Mouse (Mus musculus): ENCODE data around the gene Pou2f2. TPM values are rescaled to one million over a fixed set of nuclear protein-coding genes. Genes with fewer than 3 reads are reported as not detected.

Pou2f2 gene
- polyA plus RNA-seq, 1 experiment from 2014 or later: 1.8 TPM

GRCm38 (mm10) chr7:25155469-25156157, 23.9 kb downstream of the Pou2f2 start:
- no peaks in the 10 kb centered on the region for H3K36me3 ChIP-seq
- H3K4me3 ChIP-seq (replicated peaks): no peak overlapping the region
- no peak overlapping the region for H3K9ac ChIP-seq
- 10% methylated on average over 17 of the region's 17 CpGs for WGBS
- peak overlapping the region; percentile 48 for H3K4me2 ChIP-seq (replicated peaks)
- no peaks in the 10 kb centered on the region for H3K9me3 ChIP-seq
- ATAC-seq: peak; percentile 86
- peaks cover 37% of the 10 kb centered on the region for H3K4me1 ChIP-seq (replicated peaks)
- no peak overlapping the region for H3K27ac ChIP-seq
- peaks cover 5% of the 10 kb centered on the region; the same call in 1 of the 2 replicates for H3K27me3 ChIP-seq (replicated peaks)

GRCm38 (mm10) chr7:25154648-25155047, 24.9 kb downstream of the Pou2f2 start:
- no peak for ATAC-seq
- Histone ChIP-seq H3K4me1 (replicated peaks) (peaks cover 37% of the 10 kb centered on the region), H3K27me3 (replicated peaks) (peaks cover 10% of the 10 kb centered on the region; the same call in 1 of the 2 replicates), H3K9me3 (no peaks in the 10 kb centered on the region), H3K4me3 (replicated peaks) (no peak overlapping the region), H3K9ac (no peak overlapping the region), H3K27ac (no peak overlapping the region), H3K4me2 (replicated peaks) (peak overlapping the region; percentile 48; the same call in 1 of the 2 replicates), H3K36me3 (no peaks in the 10 kb centered on the region)
- 68% methylated on average over 4 of the region's 4 CpGs for WGBS

- no peak overlapping the region for H3K9ac ChIP-seq
- WGBS: 41% methylated on average over 7 of the region's 7 CpGs
- H3K36me3 ChIP-seq: no peaks in the 10 kb centered on the region
- H3K27me3 ChIP-seq (replicated peaks): peaks cover 12% of the 10 kb centered on the region; the same call in 1 of the 2 replicates
- ATAC-seq: no peak
- H3K27ac ChIP-seq: no peak overlapping the region
- H3K4me2 ChIP-seq (replicated peaks): no peak overlapping the region
- H3K4me1 ChIP-seq (replicated peaks): peaks cover 37% of the 10 kb centered on the region
- no peaks in the 10 kb centered on the region for H3K9me3 ChIP-seq
- H3K4me3 ChIP-seq (replicated peaks): no peak overlapping the region
Measured at GRCm38 (mm10) chr7:25153841-25154240, 25.7 kb downstream of the Pou2f2 start.

- ATAC-seq: no peak
- Histone ChIP-seq H3K36me3 (no peaks in the 10 kb centered on the region), H3K27ac (no peak overlapping the region), H3K9ac (no peak overlapping the region), H3K4me3 (replicated peaks) (no peak overlapping the region), H3K4me2 (replicated peaks) (no peak overlapping the region), H3K4me1 (replicated peaks) (peaks cover 37% of the 10 kb centered on the region), H3K27me3 (replicated peaks) (peaks cover 12% of the 10 kb centered on the region; the same call in 1 of the 2 replicates), H3K9me3 (no peaks in the 10 kb centered on the region)
- 39% methylated on average over 10 of the region's 10 CpGs for WGBS
Measured at GRCm38 (mm10) chr7:25151916-25152556, 27.5 kb downstream of the Pou2f2 start.

- no peaks in the 10 kb centered on the region for H3K36me3 ChIP-seq
- no peak for ATAC-seq
- H3K9me3 ChIP-seq: no peaks in the 10 kb centered on the region
- peaks cover 12% of the 10 kb centered on the region; the same call in 1 of the 2 replicates for H3K27me3 ChIP-seq (replicated peaks)
- H3K27ac ChIP-seq: no peak overlapping the region
- H3K4me2 ChIP-seq (replicated peaks): peak overlapping the region; percentile 33
- peaks cover 35% of the 10 kb centered on the region for H3K4me1 ChIP-seq (replicated peaks)
- WGBS: 2% methylated on average over 7 of the region's 7 CpGs
- H3K9ac ChIP-seq: no peak overlapping the region
- no peak overlapping the region for H3K4me3 ChIP-seq (replicated peaks)
Measured at GRCm38 (mm10) chr7:25151009-25151408, 28.5 kb downstream of the Pou2f2 start.

GRCm38 (mm10) chr7:25150151-25150663, 29.3 kb downstream of the Pou2f2 start:
- H3K4me3 ChIP-seq (replicated peaks): no peak overlapping the region
- H3K27me3 ChIP-seq (replicated peaks): peaks cover 12% of the 10 kb centered on the region; the same call in 1 of the 2 replicates
- peaks cover 27% of the 10 kb centered on the region for H3K4me1 ChIP-seq (replicated peaks)
- WGBS: 2% methylated on average over 16 of the region's 18 CpGs
- no peaks in the 10 kb centered on the region for H3K9me3 ChIP-seq
- H3K4me2 ChIP-seq (replicated peaks): peak overlapping the region; percentile 33
- H3K9ac ChIP-seq: no peak overlapping the region
- no peak overlapping the region for H3K27ac ChIP-seq
- H3K36me3 ChIP-seq: no peaks in the 10 kb centered on the region
- ATAC-seq: peak; percentile 52

- Histone ChIP-seq H3K27me3 (replicated peaks) (peaks cover 8% of the 10 kb centered on the region; the same call in 1 of the 2 replicates), H3K9me3 (no peaks in the 10 kb centered on the region), H3K4me2 (replicated peaks) (no peak overlapping the region), H3K4me1 (replicated peaks) (peaks cover 3% of the 10 kb centered on the region), H3K4me3 (replicated peaks) (no peak overlapping the region), H3K9ac (no peak overlapping the region), H3K36me3 (no peaks in the 10 kb centered on the region), H3K27ac (no peak overlapping the region)
- no peak for ATAC-seq
- WGBS: 7% methylated on average over 10 of the region's 10 CpGs
Measured at GRCm38 (mm10) chr7:25145896-25146295, 33.6 kb downstream of the Pou2f2 start.

- peaks cover 5% of the 10 kb centered on the region; the same call in 1 of the 2 replicates for H3K27me3 ChIP-seq (replicated peaks)
- H3K4me3 ChIP-seq (replicated peaks): no peak overlapping the region
- H3K4me1 ChIP-seq (replicated peaks): no peaks in the 10 kb centered on the region
- 1% methylated on average over 5 of the region's 5 CpGs for WGBS
- ATAC-seq: peak; percentile 36; the same call in 1 of the 2 replicates
- H3K4me2 ChIP-seq (replicated peaks): no peak overlapping the region
- H3K27ac ChIP-seq: no peak overlapping the region
- no peak overlapping the region for H3K9ac ChIP-seq
- H3K9me3 ChIP-seq: no peaks in the 10 kb centered on the region
- H3K36me3 ChIP-seq: no peaks in the 10 kb centered on the region
Measured at GRCm38 (mm10) chr7:25141761-25142160, 37.8 kb downstream of the Pou2f2 start.

- ATAC-seq: no peak
- Histone ChIP-seq H3K4me2 (replicated peaks) (no peak overlapping the region), H3K9ac (no peak overlapping the region), H3K27me3 (replicated peaks) (peaks cover 36% of the 10 kb centered on the region), H3K4me3 (replicated peaks) (no peak overlapping the region), H3K4me1 (replicated peaks) (peaks cover 6% of the 10 kb centered on the region), H3K36me3 (no peaks in the 10 kb centered on the region), H3K27ac (no peak overlapping the region), H3K9me3 (no peaks in the 10 kb centered on the region)
- 46% methylated on average over 3 of the region's 3 CpGs for WGBS
Measured at GRCm38 (mm10) chr7:25137553-25137952, 42.0 kb downstream of the Pou2f2 start.

- peak overlapping the region; percentile 44 for H3K4me2 ChIP-seq (replicated peaks)
- H3K9me3 ChIP-seq: no peaks in the 10 kb centered on the region
- no peak overlapping the region for H3K9ac ChIP-seq
- peak; percentile 69 for ATAC-seq
- 10% methylated on average over 38 of the region's 38 CpGs for WGBS
- H3K27me3 ChIP-seq (replicated peaks): peaks cover 53% of the 10 kb centered on the region
- H3K4me3 ChIP-seq (replicated peaks): no peak overlapping the region
- H3K27ac ChIP-seq: no peak overlapping the region
- H3K36me3 ChIP-seq: no peaks in the 10 kb centered on the region
- peaks cover 11% of the 10 kb centered on the region for H3K4me1 ChIP-seq (replicated peaks)
Measured at GRCm38 (mm10) chr7:25133092-25134049, 46.2 kb downstream of the Pou2f2 start.

- ATAC-seq: peak; percentile 34; the same call in 1 of the 2 replicates
- 7% methylated on average over 25 of the region's 25 CpGs for WGBS
- H3K27me3 ChIP-seq (replicated peaks): peaks cover 48% of the 10 kb centered on the region
- no peaks in the 10 kb centered on the region for H3K9me3 ChIP-seq
- no peak overlapping the region for H3K9ac ChIP-seq
- no peak overlapping the region for H3K27ac ChIP-seq
- peak overlapping the region; percentile 47 for H3K4me2 ChIP-seq (replicated peaks)
- H3K4me1 ChIP-seq (replicated peaks): peaks cover 11% of the 10 kb centered on the region
- no peaks in the 10 kb centered on the region for H3K36me3 ChIP-seq
- H3K4me3 ChIP-seq (replicated peaks): peak overlapping the region; percentile 9; the same call in 1 of the 2 replicates
Measured at GRCm38 (mm10) chr7:25132318-25132960, 47.1 kb downstream of the Pou2f2 start.

Measured in intestine, embryonic 15.5 days (tissue).